Mouse (Mus musculus): ENCODE measurements around the gene Ephx1. TPM values are rescaled to one million over a fixed set of nuclear protein-coding genes. Genes with fewer than 3 reads are reported as not detected.

Gene Ephx1
- polyA plus RNA-seq (2015; fragmentation: Nextera tagmentation; extraction: Ambion mirVana) = 30.0 and 32.2 TPM in 2 replicates

DNA sequence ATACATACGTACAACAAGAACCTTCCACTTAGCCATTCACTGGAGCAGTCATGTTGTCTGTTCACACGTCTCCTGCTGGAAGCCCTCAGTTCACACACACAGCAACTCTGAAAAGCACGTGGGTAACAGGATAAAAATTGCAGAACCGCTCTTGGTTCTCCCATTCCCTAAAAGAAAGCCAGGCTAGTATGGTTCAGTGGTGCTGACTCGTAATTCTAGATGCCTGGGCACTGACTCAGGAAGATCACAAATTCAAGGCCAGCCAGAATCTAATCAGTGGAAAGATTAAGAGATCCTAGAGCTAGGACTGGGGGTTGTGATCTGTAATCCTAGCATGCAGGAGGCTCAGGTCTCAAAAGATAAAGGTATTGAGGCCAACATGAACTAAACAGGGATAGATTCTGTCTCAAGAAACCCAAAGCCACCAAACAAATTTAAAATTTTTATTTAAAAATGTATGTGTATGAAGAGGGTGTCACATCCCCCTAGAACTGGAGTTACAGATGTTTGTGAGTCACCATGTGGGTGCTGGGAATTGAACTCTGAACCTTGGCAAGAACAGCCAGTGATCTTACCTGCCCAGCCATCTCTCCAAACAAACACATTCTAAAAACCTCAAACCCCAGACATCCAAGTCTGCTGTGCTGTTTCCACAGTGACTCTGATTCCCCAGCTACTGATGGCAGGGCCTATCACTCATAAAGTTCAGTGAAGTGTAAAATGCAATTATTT lies at the start of gene Ephx1:
Gene Ephx1 (minus strand): TSS at position 149 of the 732 bp plus-strand sequence.
- Histone ChIP-seq H3K4me1 (replicated peaks; ENCODE audit: control insufficient read depth, insufficient read depth) (peaks cover 2% of the 10 kb centered on the region), H3K27ac (replicated peaks) (no peak within 1 kb of the TSS), H3K4me2 (replicated peaks; ENCODE audit: low read depth) (no peak within 1 kb of the TSS), H3K9ac (ENCODE audit: low read length) (no peak within 1 kb of the TSS), H3K9me3 (ENCODE audit: control insufficient read depth, low read length) (no peaks in the 10 kb centered on the region), H3K36me3 (ENCODE audit: control insufficient read depth, insufficient read depth, low read length) (no peaks in the 10 kb centered on the region), H3K27me3 (ENCODE audit: control insufficient read depth, insufficient read depth, low read length) (no peaks in the 10 kb centered on the region), H3K4me3 (ENCODE audit: low read depth, low read length) (no peak within 1 kb of the TSS)
- 49% methylated on average over 5 of the region's 5 CpGs for WGBS
- DNase-seq (ENCODE audit: low spot score) (no peak), ATAC-seq (ENCODE audit: low FRiP score, low TSS enrichment) (no peak)
- TF ChIP-seq EP300 (optimal IDR thresholded peaks at IDR 0.05) (no peak), CTCF (IDR thresholded peaks at IDR 0.05; ENCODE audit: low read depth) (no peak)

DNA sequence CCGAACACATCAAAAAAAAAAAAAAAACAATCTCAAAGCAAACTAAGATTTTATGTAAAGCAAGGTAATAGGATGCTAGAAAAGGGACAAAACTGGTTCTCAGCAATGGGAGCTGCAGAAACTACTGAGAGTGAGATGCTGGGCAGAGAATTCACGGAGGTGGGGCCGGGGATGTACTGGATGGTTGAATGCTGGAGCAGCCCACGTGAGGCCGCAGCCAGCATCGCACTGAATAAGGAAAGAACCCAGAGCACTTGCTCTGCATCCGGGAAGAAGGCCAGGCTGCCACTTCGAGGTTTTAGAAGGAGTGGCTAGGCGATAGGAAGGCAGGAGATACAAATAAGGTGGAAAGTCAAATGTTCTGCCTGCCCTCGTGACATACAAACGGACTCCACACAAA lies 49.0 kb upstream of the Ephx1 start:
- no peak for ATAC-seq (ENCODE audit: low FRiP score, low TSS enrichment)
- no peak for TF ChIP-seq EP300 (optimal IDR thresholded peaks at IDR 0.05)
- WGBS = 50% methylated on average over 11 of the region's 11 CpGs

DNA sequence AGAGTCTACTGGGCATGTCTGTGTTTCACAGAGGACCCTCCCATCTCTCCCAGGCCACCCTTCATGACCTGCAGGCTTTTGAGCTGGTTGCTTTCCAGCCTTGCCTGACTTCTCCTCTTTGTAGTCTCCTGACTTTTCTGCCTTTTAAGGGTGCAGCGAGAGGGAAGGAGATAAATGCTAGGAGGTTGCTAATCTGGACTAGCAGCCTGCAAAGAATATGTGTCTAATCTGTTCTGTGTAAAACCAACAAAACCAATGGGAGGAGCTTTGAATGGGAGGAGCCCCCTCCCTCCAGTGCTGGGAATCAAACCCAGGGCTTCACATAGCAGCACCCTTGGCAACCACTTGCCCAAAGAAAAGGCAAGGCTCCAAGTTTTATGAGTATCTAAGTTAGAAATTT lies 47.6 kb upstream of the Ephx1 start:
- H3K27ac ChIP-seq (replicated peaks) = no peak overlapping the region
- ATAC-seq (ENCODE audit: low FRiP score, low TSS enrichment) (no peak), DNase-seq (ENCODE audit: low spot score) (no peak)
- H3K4me1 ChIP-seq (replicated peaks; ENCODE audit: control insufficient read depth, insufficient read depth) = 0 out of 2 replicates have a peak, but pooled peaks cover 3% of the 10 kb centered on the region
- no peak overlapping the region for H3K4me3 ChIP-seq (ENCODE audit: low read depth, low read length)
- WGBS = 57% methylated on average over 1 of the region's 1 CpGs
- no peak overlapping the region for H3K4me2 ChIP-seq (replicated peaks; ENCODE audit: low read depth)
- H3K9ac ChIP-seq (ENCODE audit: low read length) = no peak overlapping the region
- H3K9me3 ChIP-seq (ENCODE audit: control insufficient read depth, low read length) = no peaks in the 10 kb centered on the region
- TF ChIP-seq EP300 (optimal IDR thresholded peaks at IDR 0.05) (no peak), CTCF (IDR thresholded peaks at IDR 0.05; ENCODE audit: low read depth) (no peak)
- H3K36me3 ChIP-seq (ENCODE audit: control insufficient read depth, insufficient read depth, low read length) = no peaks in the 10 kb centered on the region
- H3K27me3 ChIP-seq (ENCODE audit: control insufficient read depth, insufficient read depth, low read length) = no peaks in the 10 kb centered on the region

More for the DNA sequence above, 49.0 kb upstream of the Ephx1 start:
- Histone ChIP-seq H3K9ac (ENCODE audit: low read length) (no peak overlapping the region), H3K4me1 (replicated peaks; ENCODE audit: control insufficient read depth, insufficient read depth) (0 out of 2 replicates have a peak, but pooled peaks cover 3% of the 10 kb centered on the region), H3K9me3 (ENCODE audit: control insufficient read depth, low read length) (no peaks in the 10 kb centered on the region), H3K27me3 (ENCODE audit: control insufficient read depth, insufficient read depth, low read length) (no peaks in the 10 kb centered on the region), H3K4me2 (replicated peaks; ENCODE audit: low read depth) (no peak overlapping the region), H3K4me3 (ENCODE audit: low read depth, low read length) (no peak overlapping the region), H3K27ac (replicated peaks) (no peak overlapping the region), H3K36me3 (ENCODE audit: control insufficient read depth, insufficient read depth, low read length) (no peaks in the 10 kb centered on the region)
- DNase-seq (ENCODE audit: low spot score) = no peak

DNA sequence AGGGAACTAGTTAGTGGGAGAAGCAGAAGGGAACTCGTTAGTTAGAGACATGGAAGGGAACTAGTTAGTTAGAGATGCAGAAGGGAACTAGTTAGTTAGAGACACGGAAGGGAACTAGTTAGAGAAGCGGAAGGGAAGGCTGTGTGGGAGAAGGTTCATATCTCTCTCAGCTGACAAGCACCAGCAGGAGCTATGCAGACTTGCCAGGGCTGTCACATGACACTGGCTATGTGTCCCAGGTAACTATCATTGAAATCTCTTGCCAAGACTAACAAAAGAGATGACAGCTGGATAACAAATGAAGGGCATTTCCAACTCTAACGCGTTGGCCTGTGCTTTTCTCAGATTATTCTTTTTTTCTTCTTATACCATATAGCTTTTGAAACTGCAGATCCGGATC lies 43.9 kb upstream of the Ephx1 start:
- Histone ChIP-seq H3K4me2 (replicated peaks; ENCODE audit: low read depth) (no peak overlapping the region), H3K4me3 (ENCODE audit: low read depth, low read length) (no peak overlapping the region), H3K9ac (ENCODE audit: low read length) (no peak overlapping the region), H3K4me1 (replicated peaks; ENCODE audit: control insufficient read depth, insufficient read depth) (0 out of 2 replicates have a peak, but pooled peaks cover 3% of the 10 kb centered on the region), H3K27me3 (ENCODE audit: control insufficient read depth, insufficient read depth, low read length) (no peaks in the 10 kb centered on the region), H3K27ac (replicated peaks) (no peak overlapping the region), H3K9me3 (ENCODE audit: control insufficient read depth, low read length) (no peaks in the 10 kb centered on the region), H3K36me3 (ENCODE audit: control insufficient read depth, insufficient read depth, low read length) (no peaks in the 10 kb centered on the region)
- ATAC-seq (ENCODE audit: low FRiP score, low TSS enrichment) (no peak), DNase-seq (ENCODE audit: low spot score) (no peak)
- TF ChIP-seq CTCF (IDR thresholded peaks at IDR 0.05; ENCODE audit: low read depth) = no peak
- no peak for TF ChIP-seq EP300 (optimal IDR thresholded peaks at IDR 0.05)
- 51% methylated on average over 6 of the region's 6 CpGs for WGBS

DNA sequence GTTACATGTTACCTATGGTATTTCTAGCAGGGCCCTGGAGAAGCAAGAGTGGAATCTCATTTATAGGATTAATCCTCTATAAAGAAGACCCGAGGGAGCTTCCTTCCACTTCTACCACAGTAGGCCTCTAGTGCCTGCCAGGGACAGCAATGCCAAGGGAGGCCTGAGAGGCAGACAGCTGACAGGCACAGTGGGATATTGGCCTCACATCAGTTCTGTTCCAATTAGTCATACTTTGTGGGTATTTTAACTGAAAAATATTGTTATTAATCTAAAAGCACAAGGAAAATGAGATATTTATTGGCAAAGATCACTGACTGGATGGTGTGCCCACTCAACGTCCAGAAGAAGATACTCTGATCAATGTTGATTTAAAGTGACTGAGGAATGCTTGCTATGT lies 43.3 kb upstream of the Ephx1 start:
- Histone ChIP-seq H3K9ac (ENCODE audit: low read length) (no peak overlapping the region), H3K9me3 (ENCODE audit: control insufficient read depth, low read length) (no peaks in the 10 kb centered on the region), H3K27me3 (ENCODE audit: control insufficient read depth, insufficient read depth, low read length) (no peaks in the 10 kb centered on the region), H3K36me3 (ENCODE audit: control insufficient read depth, insufficient read depth, low read length) (no peaks in the 10 kb centered on the region), H3K4me1 (replicated peaks; ENCODE audit: control insufficient read depth, insufficient read depth) (0 out of 2 replicates have a peak, but pooled peaks cover 3% of the 10 kb centered on the region), H3K4me2 (replicated peaks; ENCODE audit: low read depth) (no peak overlapping the region), H3K4me3 (ENCODE audit: low read depth, low read length) (no peak overlapping the region), H3K27ac (replicated peaks) (no peak overlapping the region)
- WGBS = 57% methylated on average over 2 of the region's 2 CpGs
- ATAC-seq (ENCODE audit: low FRiP score, low TSS enrichment) (no peak), DNase-seq (ENCODE audit: low spot score) (no peak)
- TF ChIP-seq CTCF (IDR thresholded peaks at IDR 0.05; ENCODE audit: low read depth) (no peak), EP300 (optimal IDR thresholded peaks at IDR 0.05) (no peak)

DNA sequence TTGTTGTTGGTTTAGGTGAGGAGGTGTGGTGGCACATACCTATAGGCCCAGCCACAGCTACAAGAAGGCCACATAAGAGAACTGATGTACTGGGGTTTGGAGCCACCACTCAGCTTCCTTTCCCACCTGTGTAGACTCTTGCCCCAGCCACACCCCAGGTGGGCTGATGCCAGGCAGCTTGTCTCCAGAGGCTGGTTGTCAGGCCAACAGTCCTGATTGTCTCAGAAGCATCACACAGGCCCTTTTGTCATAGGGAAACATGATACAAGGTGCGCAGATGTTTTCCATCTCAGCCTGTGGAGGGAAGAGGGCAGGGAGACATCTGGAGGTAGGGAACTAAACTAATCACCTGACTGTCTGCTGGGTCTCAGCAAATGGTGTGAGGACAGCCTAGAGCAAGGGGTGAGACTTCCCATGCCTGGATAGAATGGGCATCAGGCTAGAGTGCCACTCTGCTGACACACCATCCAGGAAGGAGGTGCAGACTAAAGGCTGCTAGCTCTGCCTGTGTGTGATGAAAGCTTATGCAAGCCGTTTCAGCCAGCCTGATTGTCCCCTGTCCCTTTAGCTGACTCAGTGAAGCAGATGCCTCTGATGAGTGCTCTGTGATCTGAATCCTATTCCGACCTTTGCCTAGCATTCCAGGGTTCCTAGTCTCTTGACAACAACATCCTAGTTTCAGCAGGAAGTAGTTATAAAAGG lies 41.2 kb upstream of the Ephx1 start:
- H3K9me3 ChIP-seq (ENCODE audit: control insufficient read depth, low read length) = no peaks in the 10 kb centered on the region
- DNase-seq (ENCODE audit: low spot score) = no peak
- H3K27me3 ChIP-seq (ENCODE audit: control insufficient read depth, insufficient read depth, low read length) = no peaks in the 10 kb centered on the region
- no peak overlapping the region for H3K27ac ChIP-seq (replicated peaks)
- no peak overlapping the region for H3K4me3 ChIP-seq (ENCODE audit: low read depth, low read length)
- H3K36me3 ChIP-seq (ENCODE audit: control insufficient read depth, insufficient read depth, low read length) = no peaks in the 10 kb centered on the region
- H3K4me1 ChIP-seq (replicated peaks; ENCODE audit: control insufficient read depth, insufficient read depth) = 0 out of 2 replicates have a peak, but pooled peaks cover 3% of the 10 kb centered on the region
- no peak for ATAC-seq (ENCODE audit: low FRiP score, low TSS enrichment)
- TF ChIP-seq EP300 (optimal IDR thresholded peaks at IDR 0.05) = no peak
- no peak overlapping the region for H3K9ac ChIP-seq (ENCODE audit: low read length)
- no peak overlapping the region for H3K4me2 ChIP-seq (replicated peaks; ENCODE audit: low read depth)
- WGBS = 47% methylated on average over 3 of the region's 3 CpGs
